Mouse (Mus musculus): ENCODE data around the gene Omp. TPM values are rescaled to one million over a fixed set of nuclear protein-coding genes. Genes with fewer than 3 reads are reported as not detected.

The Omp gene
- polyA plus RNA-seq, 1 experiment from 2014 or later, result 0.54 TPM

GRCm38 (mm10) chr7:98103002-98103941 lies 42.0 kb downstream of the Omp start:
- peak overlapping the region; percentile 67 for H3K4me2 ChIP-seq
- ATAC-seq (ENCODE audit: insufficient read depth), result no peak
- 17% methylated on average over 15 of the region's 26 CpGs for WGBS (ENCODE audit: insufficient replicate concordance)
- no peaks in the 10 kb centered on the region for H3K27me3 ChIP-seq
- H3K4me1 ChIP-seq (replicated peaks), result peaks cover 18% of the 10 kb centered on the region
- peak overlapping the region; percentile 43; the same call in 1 of the 2 replicates for H3K9ac ChIP-seq
- H3K27ac ChIP-seq (replicated peaks), result peak overlapping the region; percentile 81
- no peaks in the 10 kb centered on the region for H3K36me3 ChIP-seq (replicated peaks)
- peak overlapping the region; percentile 49 for H3K4me3 ChIP-seq (replicated peaks)
- H3K9me3 ChIP-seq (replicated peaks), result no peaks in the 10 kb centered on the region

- H3K9ac ChIP-seq, result no peak overlapping the region; the same call in 1 of the 2 replicates
- H3K4me3 ChIP-seq (replicated peaks), result peak overlapping the region; percentile 49; the same call in 1 of the 2 replicates
- peak overlapping the region; percentile 72 for H3K27ac ChIP-seq (replicated peaks)
- peaks cover 18% of the 10 kb centered on the region for H3K4me1 ChIP-seq (replicated peaks)
- no peaks in the 10 kb centered on the region for H3K27me3 ChIP-seq
- 84% methylated on average over 11 of the region's 11 CpGs for WGBS (ENCODE audit: insufficient replicate concordance)
- H3K36me3 ChIP-seq (replicated peaks), result no peaks in the 10 kb centered on the region
- H3K4me2 ChIP-seq, result peak overlapping the region; percentile 67; the same call in 1 of the 2 replicates
- no peak for ATAC-seq (ENCODE audit: insufficient read depth)
- H3K9me3 ChIP-seq (replicated peaks), result no peaks in the 10 kb centered on the region
Measured at GRCm38 (mm10) chr7:98102488-98102887, 42.8 kb downstream of the Omp start.

GRCm38 (mm10) chr7:98097557-98097956 lies 47.7 kb downstream of the Omp start:
- no peak for ATAC-seq (ENCODE audit: insufficient read depth)
- H3K4me2 ChIP-seq, result no peak overlapping the region
- H3K9ac ChIP-seq, result no peak overlapping the region
- peaks cover 1% of the 10 kb centered on the region for H3K4me1 ChIP-seq (replicated peaks)
- 0 out of 2 replicates have a peak, but pooled peaks cover 8% of the 10 kb centered on the region for H3K36me3 ChIP-seq (replicated peaks)
- no peaks in the 10 kb centered on the region for H3K9me3 ChIP-seq (replicated peaks)
- WGBS (ENCODE audit: insufficient replicate concordance), result 83% methylated on average over 8 of the region's 8 CpGs
- H3K27ac ChIP-seq (replicated peaks), result no peak overlapping the region
- H3K27me3 ChIP-seq, result no peaks in the 10 kb centered on the region
- no peak overlapping the region for H3K4me3 ChIP-seq (replicated peaks)

- no peaks in the 10 kb centered on the region for H3K9me3 ChIP-seq (replicated peaks)
- 0 out of 2 replicates have a peak, but pooled peaks cover 8% of the 10 kb centered on the region for H3K36me3 ChIP-seq (replicated peaks)
- no peaks in the 10 kb centered on the region for H3K4me1 ChIP-seq (replicated peaks)
- no peak for ATAC-seq (ENCODE audit: insufficient read depth)
- H3K27me3 ChIP-seq, result no peaks in the 10 kb centered on the region
- no peak overlapping the region for H3K27ac ChIP-seq (replicated peaks)
- H3K4me2 ChIP-seq, result no peak overlapping the region
- 81% methylated on average over 4 of the region's 4 CpGs for WGBS (ENCODE audit: insufficient replicate concordance)
- H3K4me3 ChIP-seq (replicated peaks), result no peak overlapping the region
- no peak overlapping the region for H3K9ac ChIP-seq
Measured at GRCm38 (mm10) chr7:98095852-98096251, 49.5 kb downstream of the Omp start.

Other genes with a start within 250 kb of the Omp start
- not detected in 2 replicates for gene Gdpd4, start 225.5 kb downstream of the Omp start, polyA plus RNA-seq (2015; fragmentation: Nextera tagmentation; extraction: Ambion mirVana)
- 8.8 and 9.8 TPM in 2 replicates for gene Myo7a, start 26.0 kb downstream of the Omp start, polyA plus RNA-seq (2015; fragmentation: Nextera tagmentation; extraction: Ambion mirVana)
- 14.3 and 15.5 TPM in 2 replicates for gene Capn5, start 32.8 kb upstream of the Omp start, polyA plus RNA-seq (2015; fragmentation: Nextera tagmentation; extraction: Ambion mirVana)
- gene B3gnt6, start 54.0 kb upstream of the Omp start, polyA plus RNA-seq (2015; fragmentation: Nextera tagmentation; extraction: Ambion mirVana), result 0.08 TPM in 1 of 2 replicates, not detected in the other
- 25.0 and 26.9 TPM in 2 replicates for gene Acer3, start 175.7 kb upstream of the Omp start, polyA plus RNA-seq (2015; fragmentation: Nextera tagmentation; extraction: Ambion mirVana)
- 1.3 and 1.6 TPM in 2 replicates for gene Tsku, start 215.8 kb upstream of the Omp start, polyA plus RNA-seq (2015; fragmentation: Nextera tagmentation; extraction: Ambion mirVana)

All from liver, embryonic 15.5 days (tissue).